11 mouse cellular contexts compared by ENCODE assay signal in genomic region chr8:9139059-9139620, GRCm38 (mm10).
A peak's percentile ranks its signal among the peaks of the same experiment; 100 is the strongest.
DNase-seq lines count a peak whose midpoint lies in the region; ATAC-seq and TF ChIP-seq lines count a peak whose summit lies in the region.
"Had no signal": no experiment of that assay in that cellular context is flagged by ENCODE, and none has a peak within 500 bp of the region (broad histone marks: within the 10 kb centered on the region; RNA-seq: fewer than 3 reads in every experiment).

No protein-coding gene starts in this region.

- H3K9ac ChIP-seq in limb, embryonic 14.5 days (ENCODE audit: low read depth, low read length, severe bottlenecking), result no peak overlapping the region
- H3K9ac ChIP-seq: forebrain, embryonic 15.5 days had no signal

- WGBS in limb, embryonic 14.5 days, result 51% methylated on average over 3 of the region's 3 CpGs
- 88% methylated on average over 3 of the region's 3 CpGs for WGBS in thymus, adult 2 months

- no peaks in the 10 kb centered on the region for H3K27me3 ChIP-seq in limb, embryonic 14.5 days (ENCODE audit: control insufficient read depth, insufficient read depth, low read length)
- no peaks in the 10 kb centered on the region for H3K27me3 ChIP-seq in thymus, adult 2 months (ENCODE audit: control insufficient read depth, insufficient read depth, low read length)
- H3K27me3 ChIP-seq: forebrain, embryonic 15.5 days had no signal

- H3K9me3 ChIP-seq in limb, embryonic 14.5 days (ENCODE audit: control insufficient read depth, low read length), result no peaks in the 10 kb centered on the region
- H3K9me3 ChIP-seq: forebrain, embryonic 15.5 days had no signal

- DNase-seq in cerebellum, adult 18-20 months, result peak; percentile 7 to 10
- DNase-seq in cerebellum, adult 8-10 months, result no peak
- DNase-seq in ovary, postnatal 14 days (ENCODE audit: low spot score), result peak; percentile 7
- DNase-seq in ovary, postnatal 36 days (ENCODE audit: low spot score), result no peak
- peak; percentile 51 to 73 for DNase-seq in heart, adult 9 months (ENCODE audit: low spot score in 2 of 2)
- DNase-seq in limb, embryonic 14.5 days (ENCODE audit: low spot score), result peak; percentile 65
- no peak for DNase-seq in left cerebral cortex, adult 18-20 months (ENCODE audit: low spot score in 2 of 2)
- DNase-seq in thymus, adult 2 months, result no peak
- DNase-seq: adrenal gland, postnatal 36 days; midbrain, embryonic 14.5 days had no signal

- TF ChIP-seq POLR2A in limb, embryonic 14.5 days (IDR thresholded peaks at IDR 0.05; ENCODE audit: borderline replicate concordance, extremely low read depth, insufficient read depth, insufficient read length), result no peak
- TF ChIP-seq POLR2A in thymus, adult 2 months (IDR thresholded peaks at IDR 0.05; ENCODE audit: control insufficient read depth, extremely low read depth, insufficient read depth, low read length, poor library complexity), result no peak

- H3K4me1 ChIP-seq in limb, embryonic 14.5 days (ENCODE audit: control insufficient read depth, insufficient read depth, low read length), result peaks cover 8% of the 10 kb centered on the region
- no peaks in the 10 kb centered on the region for H3K4me1 ChIP-seq in thymus, adult 2 months (replicated peaks; ENCODE audit: control insufficient read depth, insufficient read depth, low read length)

- no peaks in the 10 kb centered on the region for H3K36me3 ChIP-seq in limb, embryonic 14.5 days (ENCODE audit: control insufficient read depth, insufficient read depth, low read length)
- no peaks in the 10 kb centered on the region for H3K36me3 ChIP-seq in thymus, adult 2 months (ENCODE audit: control insufficient read depth, insufficient read depth, low read length)
- H3K36me3 ChIP-seq: forebrain, embryonic 15.5 days had no signal

- H3K4me3 ChIP-seq in limb, embryonic 14.5 days (replicated peaks; ENCODE audit: low read length), result no peak overlapping the region
- no peak overlapping the region for H3K4me3 ChIP-seq in thymus, adult 2 months (ENCODE audit: control insufficient read depth, insufficient read depth, low read length)
- H3K4me3 ChIP-seq: forebrain, embryonic 15.5 days had no signal

- H3K4me2 ChIP-seq in limb, embryonic 14.5 days (replicated peaks; ENCODE audit: low read depth, low read length, severe bottlenecking), result no peak overlapping the region
- H3K4me2 ChIP-seq: forebrain, embryonic 15.5 days had no signal

- no peak for TF ChIP-seq CTCF in thymus, adult 2 months (IDR thresholded peaks at IDR 0.05; ENCODE audit: borderline replicate concordance, control insufficient read depth, extremely low read depth, insufficient read depth, low read length, poor library complexity)

- ATAC-seq in limb, embryonic 14.5 days (ENCODE audit: low FRiP score, low read depth), result no peak
- ATAC-seq: forebrain, embryonic 15.5 days had no signal

- no peak overlapping the region for H3K27ac ChIP-seq in limb, embryonic 14.5 days (replicated peaks; ENCODE audit: low read depth, low read length)
- no peak overlapping the region for H3K27ac ChIP-seq in thymus, adult 2 months (ENCODE audit: control insufficient read depth, insufficient read depth, low read length)
- H3K27ac ChIP-seq: forebrain, embryonic 15.5 days had no signal

Comparison
In these comparisons a context has a peak if more than half of its experiments do, and no peak if none do; other contexts are left out.
1. DNase-seq: peak in cerebellum, adult 18-20 months (2 of 2), ovary, postnatal 14 days (single experiment), heart, adult 9 months (2 of 2) and limb, embryonic 14.5 days (single experiment); none in cerebellum, adult 8-10 months (single experiment), ovary, postnatal 36 days (single experiment), left cerebral cortex, adult 18-20 months (0 of 2) and thymus, adult 2 months (single experiment).